Mouse (Mus musculus) heart, embryonic 12.5 days (tissue): ENCODE measurements around the gene Akt1. TPM values are rescaled to one million over a fixed set of nuclear protein-coding genes. Genes with fewer than 3 reads are reported as not detected.

ENCODE experiments used
- ATAC-seq: fragments of 200-750 bp; cut with Nextera tagmentation; 2 replicates; pipeline ENCODE4 v1.8.0; 2017; ENCODE audit warnings: moderate TSS enrichment, moderate library complexity; ENCODE audit not compliant: insufficient number of reproducible peaks, low FRiP score
- H3K27ac ChIP-seq: fragments of 300-500 bp; sonication (generic); 2 replicates; pipeline ENCODE4 v1.5.1; 2016; ENCODE audit warnings: mild to moderate bottlenecking, moderate library complexity; ENCODE audit not compliant: poor library complexity, severe bottlenecking
- H3K27me3 ChIP-seq: fragments of 300-500 bp; sonication (generic); replicated peaks from 2 replicates; pipeline ENCODE4 v1.6.1; 2016; ENCODE audit warnings: mild to moderate bottlenecking, moderate library complexity
- H3K36me3 ChIP-seq: fragments of 300-500 bp; sonication (generic); 2 replicates; pipeline ENCODE4 v1.6.1; 2016; ENCODE audit warnings: mild to moderate bottlenecking, moderate library complexity
- H3K4me1 ChIP-seq: fragments of 300-500 bp; sonication (generic); replicated peaks from 2 replicates; pipeline ENCODE4 v1.6.1; 2016; ENCODE audit warnings: mild to moderate bottlenecking
- H3K4me2 ChIP-seq: fragments of 300-500 bp; sonication (generic); 2 replicates; pipeline ENCODE4 v1.6.1; 2016; ENCODE audit warnings: mild to moderate bottlenecking, moderate library complexity
- H3K4me3 ChIP-seq: fragments of 300-500 bp; sonication (generic); 2 replicates; pipeline ENCODE4 v1.5.1; 2016; ENCODE audit warnings: mild to moderate bottlenecking
- H3K9ac ChIP-seq: fragments of 300-500 bp; sonication (generic); 2 replicates; pipeline ENCODE4 v1.6.1; 2016; ENCODE audit warnings: mild to moderate bottlenecking, moderate library complexity
- H3K9me3 ChIP-seq: fragments of 300-500 bp; sonication (generic); replicated peaks from 2 replicates; pipeline ENCODE4 v1.6.1; 2016; ENCODE audit warnings: mild to moderate bottlenecking, moderate library complexity
- WGBS: fragments of 180-500 bp; shearing (Covaris S2); methylation state at CpG from one replicate; pipeline ENCODE4 v1.1.7; 2016; 5-methylcytosine and 5-hydroxymethylcytosine counted together
- polyA plus RNA-seq: library from polyadenylated mRNA; unstranded; fragments of >200 nt; fragmentation: Nextera tagmentation; extraction: Ambion mirVana; gene quantifications from 2 replicates; pipeline ENCODE4 v1.2.1, GENCODE M21; 2016

The Akt1 gene
- polyA plus RNA-seq, 1 experiment from 2014 or later = 184 TPM

DNA sequence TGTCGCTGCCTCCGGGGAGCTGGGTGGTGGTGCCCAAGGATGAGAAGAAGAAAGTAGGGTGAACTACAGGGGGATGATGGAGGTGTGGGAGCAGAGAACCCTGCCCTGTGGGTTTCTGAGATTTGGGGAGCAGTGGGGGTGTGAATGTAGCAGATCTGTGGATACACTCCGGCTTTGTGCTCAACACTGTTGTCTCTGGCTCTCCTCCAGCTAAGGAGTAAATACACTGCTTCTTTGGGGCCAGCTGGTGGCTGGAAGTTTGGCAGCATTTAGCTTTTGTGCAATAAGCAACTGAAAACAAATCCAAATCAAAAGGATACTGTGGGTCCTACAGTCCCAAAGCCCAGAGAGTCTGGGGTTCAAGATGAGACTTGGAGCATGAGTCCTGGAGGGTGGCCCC is 39.3 kb upstream of the Akt1 start:
- H3K9ac ChIP-seq = no peak overlapping the region
- WGBS = 59% methylated on average over 3 of the region's 3 CpGs

GRCm38 (mm10) chr12:112707573-112707869 is 32.8 kb upstream of the Akt1 start:
- H3K4me3 ChIP-seq = no peak overlapping the region

More for the DNA sequence above, 39.3 kb upstream of the Akt1 start:
- Histone ChIP-seq H3K27ac (no peak overlapping the region), H3K4me1 (no peaks in the 10 kb centered on the region; the same call in 1 of the 2 replicates), H3K4me3 (no peak overlapping the region), H3K27me3 (peaks cover 23% of the 10 kb centered on the region), H3K4me2 (no peak overlapping the region), H3K36me3 (no peaks in the 10 kb centered on the region), H3K9me3 (no peaks in the 10 kb centered on the region)
- ATAC-seq = no peak

GRCm38 (mm10) chr12:112706704-112707572 is 32.3 kb upstream of the Akt1 start:
- peaks cover 6% of the 10 kb centered on the region; the same call in 1 of the 2 replicates for H3K4me1 ChIP-seq
- ATAC-seq = peak; percentile 79
- peaks cover 38% of the 10 kb centered on the region for H3K27me3 ChIP-seq
- no peaks in the 10 kb centered on the region for H3K9me3 ChIP-seq
- no peaks in the 10 kb centered on the region for H3K36me3 ChIP-seq
- H3K4me2 ChIP-seq = peak overlapping the region; percentile 54
- WGBS = 11% methylated on average over 32 of the region's 32 CpGs
- 0 out of 2 replicates have a peak overlapping the region, but pooled peaks have one; percentile 14 for H3K4me3 ChIP-seq
- no peak overlapping the region for H3K27ac ChIP-seq
- H3K9ac ChIP-seq = 0 out of 2 replicates have a peak overlapping the region, but pooled peaks have one; percentile 13

More at GRCm38 (mm10) chr12:112707573-112707869, 32.8 kb upstream of the Akt1 start:
- 13% methylated on average over 8 of the region's 8 CpGs for WGBS
- peak; percentile 8; the same call in 1 of the 2 replicates for ATAC-seq
- 0 out of 2 replicates have a peak overlapping the region, but pooled peaks have one; percentile 13 for H3K9ac ChIP-seq
- peaks cover 35% of the 10 kb centered on the region for H3K27me3 ChIP-seq
- H3K4me2 ChIP-seq = peak overlapping the region; percentile 54; the same call in 1 of the 2 replicates
- peaks cover 6% of the 10 kb centered on the region; the same call in 1 of the 2 replicates for H3K4me1 ChIP-seq
- H3K27ac ChIP-seq = no peak overlapping the region
- no peaks in the 10 kb centered on the region for H3K9me3 ChIP-seq
- H3K36me3 ChIP-seq = no peaks in the 10 kb centered on the region

- H3K4me3 ChIP-seq = no peak overlapping the region
- H3K36me3 ChIP-seq = no peaks in the 10 kb centered on the region
- H3K4me1 ChIP-seq = peaks cover 17% of the 10 kb centered on the region
- WGBS = 49% methylated on average over 6 of the region's 6 CpGs
- no peak overlapping the region for H3K9ac ChIP-seq
- H3K27me3 ChIP-seq = peaks cover 61% of the 10 kb centered on the region
- H3K27ac ChIP-seq = no peak overlapping the region
- no peaks in the 10 kb centered on the region for H3K9me3 ChIP-seq
- ATAC-seq = no peak
- H3K4me2 ChIP-seq = no peak overlapping the region
Measured at GRCm38 (mm10) chr12:112702374-112703320, 28.0 kb upstream of the Akt1 start.

- Histone ChIP-seq H3K27me3 (peaks cover 63% of the 10 kb centered on the region), H3K27ac (no peak overlapping the region), H3K36me3 (no peaks in the 10 kb centered on the region), H3K4me1 (peaks cover 12% of the 10 kb centered on the region), H3K9me3 (no peaks in the 10 kb centered on the region), H3K4me2 (peak overlapping the region; percentile 52), H3K4me3 (peak overlapping the region; percentile 19), H3K9ac (peak overlapping the region; percentile 13; the same call in 1 of the 2 replicates)
- 7% methylated on average over 15 of the region's 15 CpGs for WGBS
- no peak for ATAC-seq
Measured at GRCm38 (mm10) chr12:112700522-112700921, 25.8 kb upstream of the Akt1 start.

DNA sequence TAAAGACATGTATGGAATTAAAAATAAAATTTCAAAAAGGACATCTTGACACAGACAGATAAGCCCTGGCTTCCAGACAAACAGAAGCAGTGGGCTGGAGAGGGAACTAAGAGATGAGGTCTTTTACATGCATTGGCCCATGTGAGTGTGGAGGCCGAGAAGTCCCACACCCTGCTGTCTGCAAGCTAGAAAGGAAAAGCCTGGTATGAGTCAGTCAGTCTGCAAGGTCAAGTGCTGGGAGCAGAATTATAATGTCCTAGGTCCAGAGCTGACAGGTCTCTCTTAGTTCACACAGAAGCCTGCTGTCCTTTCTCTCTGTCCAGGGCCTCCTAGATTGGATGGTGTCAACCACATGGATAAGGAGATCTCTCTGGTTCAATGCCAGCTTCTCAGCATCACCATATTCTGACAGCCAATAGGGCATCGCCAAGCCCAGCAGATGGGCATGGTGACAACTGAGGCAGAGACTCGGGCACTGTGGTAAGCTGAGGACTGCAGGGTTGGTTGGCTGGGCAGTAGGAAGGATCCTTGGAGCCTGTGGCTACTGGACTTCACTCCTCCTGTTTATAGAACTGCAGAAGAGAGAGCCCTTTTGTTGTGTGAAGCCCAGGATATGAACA is 22.2 kb upstream of the Akt1 start:
- 70% methylated on average over 3 of the region's 3 CpGs for WGBS
- no peak for ATAC-seq
- no peak overlapping the region for H3K4me2 ChIP-seq
- no peak overlapping the region for H3K27ac ChIP-seq
- peaks cover 27% of the 10 kb centered on the region for H3K4me1 ChIP-seq
- H3K27me3 ChIP-seq = peaks cover 54% of the 10 kb centered on the region
- no peaks in the 10 kb centered on the region for H3K9me3 ChIP-seq
- no peaks in the 10 kb centered on the region for H3K36me3 ChIP-seq
- H3K4me3 ChIP-seq = no peak overlapping the region
- no peak overlapping the region for H3K9ac ChIP-seq

DNA sequence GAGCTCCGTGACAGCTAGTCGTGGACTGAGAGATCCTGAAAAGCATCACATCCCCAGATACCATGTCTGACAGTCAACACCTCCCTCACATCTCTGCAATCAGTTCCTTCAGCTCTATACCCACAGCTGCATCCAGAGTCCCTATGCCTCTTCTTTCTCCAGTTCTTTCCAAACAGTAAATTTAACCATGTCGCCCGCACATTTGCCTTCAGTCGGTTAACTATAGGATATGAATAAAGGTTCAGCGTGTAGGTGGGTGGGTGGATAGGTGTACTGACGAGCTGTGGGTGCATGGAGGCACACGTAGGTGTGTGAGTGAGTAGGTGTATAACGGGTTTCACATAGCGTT is 19.4 kb upstream of the Akt1 start:
- ATAC-seq = no peak
- Histone ChIP-seq H3K4me3 (peak overlapping the region; percentile 75), H3K9me3 (no peaks in the 10 kb centered on the region), H3K27me3 (peaks cover 26% of the 10 kb centered on the region), H3K4me1 (peaks cover 15% of the 10 kb centered on the region), H3K4me2 (peak overlapping the region; percentile 92), H3K36me3 (no peaks in the 10 kb centered on the region), H3K9ac (peak overlapping the region; percentile 92), H3K27ac (no peak overlapping the region)
- 81% methylated on average over 10 of the region's 10 CpGs for WGBS

DNA sequence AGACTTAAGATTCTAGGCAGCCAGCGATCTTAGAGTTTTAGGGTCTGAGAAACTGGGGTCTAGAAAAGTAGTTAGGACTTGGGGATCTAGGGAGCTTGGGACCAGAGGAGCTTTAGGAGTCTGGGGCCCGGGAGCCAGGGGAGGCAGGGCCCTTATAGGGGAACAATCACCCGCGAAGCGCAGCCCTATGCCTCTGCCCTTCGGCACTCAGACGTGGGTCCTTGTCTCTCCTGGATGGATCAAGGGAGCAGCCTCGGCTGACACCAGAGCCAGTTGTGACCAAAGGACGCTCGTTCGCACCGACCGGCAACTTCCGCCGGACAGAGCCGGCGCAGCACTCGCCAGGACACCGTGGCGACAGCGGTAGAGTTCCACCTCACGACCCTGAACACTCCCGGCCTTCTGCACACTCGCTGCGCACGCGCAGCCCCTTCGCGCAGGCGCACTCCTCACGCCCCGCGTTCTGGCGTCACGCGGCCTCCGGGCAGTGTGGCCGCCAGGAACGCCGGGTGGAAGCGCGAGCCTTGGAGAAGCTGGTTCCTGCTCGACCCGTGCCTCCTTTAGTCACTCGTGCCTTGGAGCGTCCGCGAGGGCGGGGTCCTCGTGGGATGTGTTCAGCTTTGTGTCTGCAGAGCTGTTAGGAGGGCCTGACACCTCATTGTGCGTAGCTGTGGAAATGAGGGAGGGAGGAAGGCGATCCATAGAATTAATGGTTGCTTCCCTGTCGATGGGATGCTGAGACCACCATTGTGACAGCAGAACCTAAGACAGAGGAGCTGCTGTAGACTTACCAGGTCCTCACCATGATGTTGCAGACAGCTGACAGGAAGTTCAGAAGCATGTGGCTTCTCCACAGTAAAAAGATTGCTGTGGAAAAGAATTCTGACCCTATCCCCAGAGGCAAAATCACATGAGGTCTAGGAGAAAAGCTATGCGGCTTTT is 18.8 kb upstream of the Akt1 start:
- Histone ChIP-seq H3K4me3 (peak overlapping the region; percentile 75), H3K4me2 (peak overlapping the region; percentile 92), H3K9me3 (no peaks in the 10 kb centered on the region), H3K9ac (peak overlapping the region; percentile 92), H3K27ac (peak overlapping the region; percentile 77), H3K36me3 (no peaks in the 10 kb centered on the region), H3K4me1 (peaks cover 15% of the 10 kb centered on the region), H3K27me3 (peaks cover 21% of the 10 kb centered on the region)
- peak; percentile 92 for ATAC-seq
- 3% methylated on average over 54 of the region's 54 CpGs for WGBS

GRCm38 (mm10) chr12:112688458-112688857 is 13.8 kb upstream of the Akt1 start:
- H3K4me2 ChIP-seq = no peak overlapping the region
- 53% methylated on average over 15 of the region's 15 CpGs for WGBS
- H3K27ac ChIP-seq = no peak overlapping the region

GRCm38 (mm10) chr12:112683351-112683750 is 8.7 kb upstream of the Akt1 start:
- peaks cover 6% of the 10 kb centered on the region; the same call in 1 of the 2 replicates for H3K4me1 ChIP-seq
- peaks cover 41% of the 10 kb centered on the region for H3K27me3 ChIP-seq
- peaks cover 16% of the 10 kb centered on the region for H3K36me3 ChIP-seq
- no peaks in the 10 kb centered on the region for H3K9me3 ChIP-seq
- no peak overlapping the region for H3K4me3 ChIP-seq
- H3K27ac ChIP-seq = no peak overlapping the region
- WGBS = 53% methylated on average over 7 of the region's 7 CpGs
- ATAC-seq = no peak
- no peak overlapping the region for H3K9ac ChIP-seq
- H3K4me2 ChIP-seq = no peak overlapping the region

More at GRCm38 (mm10) chr12:112688458-112688857, 13.8 kb upstream of the Akt1 start:
- H3K4me3 ChIP-seq = no peak overlapping the region
- H3K27me3 ChIP-seq = no peaks in the 10 kb centered on the region; the same call in 1 of the 2 replicates
- H3K36me3 ChIP-seq = peaks cover 7% of the 10 kb centered on the region; the same call in 1 of the 2 replicates
- peaks cover 9% of the 10 kb centered on the region for H3K4me1 ChIP-seq
- ATAC-seq = no peak
- no peak overlapping the region for H3K9ac ChIP-seq
- H3K9me3 ChIP-seq = no peaks in the 10 kb centered on the region
